Mouse (Mus musculus) hindbrain, embryonic 11.5 days (tissue): ENCODE results near the gene Homer2. TPM values are rescaled to one million over a fixed set of nuclear protein-coding genes. Genes with fewer than 3 reads are reported as not detected.

Experiments
- ATAC-seq: fragments of 200-750 bp; cut with Nextera tagmentation; 2 replicates; pipeline ENCODE4 v1.8.0; 2017; ENCODE audit warnings: mild to moderate bottlenecking, moderate TSS enrichment, moderate library complexity; ENCODE audit not compliant: low FRiP score
- DNase-seq: peaks from one replicate; pipeline ENCODE4 v3.0.0-alpha.2; 2015; ENCODE audit warnings: low spot score
- H3K27ac ChIP-seq: fragments of 300-500 bp; sonication (generic); 2 replicates; pipeline ENCODE4 v1.5.1; 2014; ENCODE audit warnings: mild to moderate bottlenecking, low read depth, low read length
- H3K27me3 ChIP-seq: fragments of 300-500 bp; sonication (generic); 2 replicates; pipeline ENCODE4 v1.6.1; 2014; ENCODE audit warnings: mild to moderate bottlenecking, low read length, moderate library complexity, mixed read lengths; ENCODE audit not compliant: control insufficient read depth, insufficient read depth
- H3K36me3 ChIP-seq: fragments of 300-500 bp; sonication (generic); 2 replicates; pipeline ENCODE4 v1.6.1; 2014; ENCODE audit warnings: mild to moderate bottlenecking, low read length, moderate library complexity, mixed read lengths; ENCODE audit not compliant: control insufficient read depth, insufficient read depth
- H3K4me1 ChIP-seq: fragments of 300-500 bp; sonication (generic); replicated peaks from 2 replicates; pipeline ENCODE4 v1.6.1; 2014; ENCODE audit warnings: low read length, mixed read lengths; ENCODE audit not compliant: control insufficient read depth, insufficient read depth
- H3K4me2 ChIP-seq: fragments of 300-500 bp; sonication (generic); replicated peaks from 2 replicates; pipeline ENCODE4 v1.6.1; 2014; ENCODE audit warnings: mild to moderate bottlenecking, low read depth, low read length
- H3K4me3 ChIP-seq: fragments of 300-500 bp; sonication (generic); 2 replicates; pipeline ENCODE4 v1.5.1; 2014; ENCODE audit warnings: low read depth, low read length
- H3K9ac ChIP-seq: fragments of 300-500 bp; sonication (generic); 2 replicates; pipeline ENCODE4 v1.6.1; 2014; ENCODE audit warnings: low read depth, low read length
- H3K9me3 ChIP-seq: fragments of 300-500 bp; sonication (generic); 2 replicates; pipeline ENCODE4 v1.6.1; 2016; ENCODE audit warnings: low read length; ENCODE audit not compliant: control insufficient read depth
- WGBS: fragments of 180-500 bp; shearing (Covaris S2); extraction: QIAGEN DNeasy Blood & Tissue Kit; methylation state at CpG from one replicate; pipeline ENCODE4 v1.1.7; 2014; 5-methylcytosine and 5-hydroxymethylcytosine counted together
- polyA plus RNA-seq: library from polyadenylated mRNA; unstranded; fragments of >200 nt; fragmentation: Nextera tagmentation; extraction: Ambion mirVana; gene quantifications from 2 replicates; pipeline ENCODE4 v1.2.1, GENCODE M21; 2014

Homer2 gene
- polyA plus RNA-seq, 1 experiment from 2014 or later, result 24.4 TPM

- no peaks in the 10 kb centered on the region for H3K27me3 ChIP-seq
- H3K4me3 ChIP-seq, result no peak overlapping the region
- ATAC-seq, result no peak
- H3K9me3 ChIP-seq, result no peaks in the 10 kb centered on the region
- H3K36me3 ChIP-seq, result no peaks in the 10 kb centered on the region
- H3K27ac ChIP-seq, result no peak overlapping the region
- no peaks in the 10 kb centered on the region for H3K4me1 ChIP-seq
- 92% methylated on average over 7 of the region's 7 CpGs for WGBS
- no peak for DNase-seq
- no peak overlapping the region for H3K9ac ChIP-seq
- H3K4me2 ChIP-seq, result no peak overlapping the region
These were observed 128.9 kb downstream of the Homer2 start for GRCm38 (mm10) chr7:81578413-81578812.

- H3K27me3 ChIP-seq, result no peaks in the 10 kb centered on the region
- H3K4me3 ChIP-seq, result no peak overlapping the region
- no peak overlapping the region for H3K27ac ChIP-seq
- DNase-seq, result no peak
- no peak for ATAC-seq
- H3K9ac ChIP-seq, result no peak overlapping the region
- no peaks in the 10 kb centered on the region for H3K9me3 ChIP-seq
- H3K4me2 ChIP-seq, result no peak overlapping the region
- 95% methylated on average over 3 of the region's 3 CpGs for WGBS
- H3K36me3 ChIP-seq, result no peaks in the 10 kb centered on the region
- H3K4me1 ChIP-seq, result no peaks in the 10 kb centered on the region
These were observed 129.5 kb downstream of the Homer2 start for GRCm38 (mm10) chr7:81577872-81578271.

GRCm38 (mm10) chr7:81575606-81576005 is 131.7 kb downstream of the Homer2 start:
- no peak for ATAC-seq
- H3K4me1 ChIP-seq, result 0 out of 2 replicates have a peak, but pooled peaks cover 2% of the 10 kb centered on the region
- H3K36me3 ChIP-seq, result no peaks in the 10 kb centered on the region
- no peak overlapping the region for H3K9ac ChIP-seq
- H3K4me3 ChIP-seq, result no peak overlapping the region
- no peak overlapping the region for H3K27ac ChIP-seq
- WGBS, result 91% methylated on average over 10 of the region's 10 CpGs
- H3K27me3 ChIP-seq, result no peaks in the 10 kb centered on the region
- H3K9me3 ChIP-seq, result no peaks in the 10 kb centered on the region
- no peak overlapping the region for H3K4me2 ChIP-seq
- no peak for DNase-seq

DNA sequence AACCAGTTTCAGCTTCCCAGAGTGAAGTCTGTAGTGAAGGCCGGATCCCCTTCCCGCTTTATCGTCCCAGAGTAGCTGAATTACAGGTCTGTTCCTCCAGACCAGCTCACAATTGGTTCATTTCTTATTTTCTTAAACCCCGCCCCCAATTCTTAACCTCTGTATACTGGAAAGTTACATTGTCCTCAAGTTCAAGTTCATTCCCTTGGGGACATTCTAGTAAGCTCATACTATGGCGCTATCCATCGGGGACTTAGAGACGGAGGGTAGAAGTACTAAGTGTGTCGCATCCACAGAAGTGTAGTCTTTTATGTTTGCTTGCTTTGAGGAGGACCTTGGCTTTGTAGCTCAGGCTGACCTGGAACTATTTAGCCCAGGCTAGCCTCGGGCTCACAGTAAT is 133.5 kb downstream of the Homer2 start:
- Histone ChIP-seq H3K27me3 (no peaks in the 10 kb centered on the region), H3K4me1 (0 out of 2 replicates have a peak, but pooled peaks cover 2% of the 10 kb centered on the region), H3K9ac (no peak overlapping the region), H3K4me2 (no peak overlapping the region), H3K9me3 (no peaks in the 10 kb centered on the region), H3K27ac (no peak overlapping the region), H3K36me3 (no peaks in the 10 kb centered on the region), H3K4me3 (no peak overlapping the region)
- WGBS, result 95% methylated on average over 9 of the region's 9 CpGs
- ATAC-seq, result no peak
- DNase-seq, result no peak

DNA sequence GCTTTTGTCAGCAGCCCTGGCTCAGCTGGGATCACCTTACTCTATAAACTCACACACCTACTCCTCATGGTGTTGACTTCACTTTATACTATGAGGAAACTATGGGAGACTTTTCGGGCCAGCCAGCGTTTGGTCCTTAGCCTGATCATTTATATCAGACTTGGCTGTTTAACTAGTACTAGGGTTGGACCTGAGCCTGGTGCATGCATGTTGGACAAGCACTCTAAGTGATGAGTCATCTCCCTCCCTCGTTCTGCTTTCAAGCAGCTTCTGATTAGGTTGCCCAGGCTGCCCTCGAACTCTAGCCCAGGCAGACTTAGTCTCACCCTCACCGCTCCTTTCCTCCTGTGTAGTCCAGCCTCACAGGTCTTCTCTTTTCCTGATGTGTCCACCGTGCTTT is 133.9 kb downstream of the Homer2 start:
- 89% methylated on average over 6 of the region's 6 CpGs for WGBS

GRCm38 (mm10) chr7:81572610-81573268 is 134.6 kb downstream of the Homer2 start:
- 79% methylated on average over 6 of the region's 6 CpGs for WGBS

More for the DNA sequence above, 133.9 kb downstream of the Homer2 start:
- Histone ChIP-seq H3K36me3 (no peaks in the 10 kb centered on the region), H3K27ac (no peak overlapping the region), H3K9me3 (no peaks in the 10 kb centered on the region), H3K27me3 (no peaks in the 10 kb centered on the region), H3K9ac (no peak overlapping the region), H3K4me1 (0 out of 2 replicates have a peak, but pooled peaks cover 2% of the 10 kb centered on the region), H3K4me2 (no peak overlapping the region), H3K4me3 (no peak overlapping the region)
- no peak for ATAC-seq
- no peak for DNase-seq

DNA sequence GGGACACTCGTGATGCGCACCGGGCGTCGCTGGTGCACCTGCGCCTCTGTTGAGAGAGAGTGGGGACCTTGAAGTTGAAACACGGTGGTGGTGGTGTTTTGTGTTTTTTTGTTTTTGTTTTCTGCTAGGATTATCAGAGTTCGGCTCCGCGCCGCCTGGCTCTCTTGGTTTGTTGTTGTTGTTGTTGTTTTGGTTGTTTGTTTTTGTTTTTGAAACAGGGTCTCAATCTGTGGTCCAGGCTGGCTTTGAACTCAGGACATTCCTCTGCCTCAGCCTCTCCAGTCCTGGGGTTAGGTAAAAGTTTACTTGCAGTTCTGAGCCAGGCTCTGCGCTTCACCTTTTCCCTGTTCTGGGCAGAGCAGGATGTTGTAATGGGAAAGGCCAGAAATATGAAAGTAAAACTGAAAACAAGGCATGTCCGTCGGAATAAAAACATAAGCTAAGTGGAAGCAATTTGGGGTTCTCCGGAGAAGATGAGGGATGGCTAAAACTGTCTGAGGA is 135.3 kb downstream of the Homer2 start:
- Histone ChIP-seq H3K9me3 (no peaks in the 10 kb centered on the region), H3K27me3 (no peaks in the 10 kb centered on the region), H3K4me2 (peak overlapping the region; percentile 47), H3K9ac (peak overlapping the region; percentile 79), H3K27ac (peak overlapping the region; percentile 95), H3K36me3 (no peaks in the 10 kb centered on the region), H3K4me1 (0 out of 2 replicates have a peak, but pooled peaks cover 2% of the 10 kb centered on the region), H3K4me3 (peak overlapping the region; percentile 83)
- 21% methylated on average over 15 of the region's 15 CpGs for WGBS
- no peak for ATAC-seq
- DNase-seq, result no peak

More at GRCm38 (mm10) chr7:81572610-81573268, 134.6 kb downstream of the Homer2 start:
- ATAC-seq, result no peak
- Histone ChIP-seq H3K9me3 (no peaks in the 10 kb centered on the region), H3K27me3 (no peaks in the 10 kb centered on the region), H3K27ac (no peak overlapping the region), H3K4me2 (no peak overlapping the region), H3K36me3 (no peaks in the 10 kb centered on the region), H3K4me3 (peak overlapping the region; percentile 83; the same call in 1 of the 2 replicates), H3K4me1 (0 out of 2 replicates have a peak, but pooled peaks cover 2% of the 10 kb centered on the region), H3K9ac (no peak overlapping the region)
- DNase-seq, result no peak

- H3K4me1 ChIP-seq, result 0 out of 2 replicates have a peak, but pooled peaks cover 2% of the 10 kb centered on the region
- no peaks in the 10 kb centered on the region for H3K9me3 ChIP-seq
- DNase-seq (peak; percentile 89), ATAC-seq (peak; percentile 100)
- H3K27ac ChIP-seq, result peak within 1 kb of the TSS; percentile 95
- no peaks in the 10 kb centered on the region for H3K36me3 ChIP-seq
- no peaks in the 10 kb centered on the region for H3K27me3 ChIP-seq
- under 1% methylated on average over 88 of the region's 96 CpGs for WGBS
- peak within 1 kb of the TSS; percentile 79 for H3K9ac ChIP-seq
- H3K4me2 ChIP-seq, result peak within 1 kb of the TSS; percentile 47
- peak within 1 kb of the TSS; percentile 83 for H3K4me3 ChIP-seq
These were observed 136.0 kb downstream of the Homer2 start, which contains the start of gene Whamm for GRCm38 (mm10) chr7:81571108-81571940. Gene Whamm (plus strand): TSS chr7:81571266.
